Mouse (Mus musculus) gastrocnemius, adult 2 months (tissue): Measurements from ENCODE around the gene Scel. TPM values are rescaled to one million over a fixed set of nuclear protein-coding genes. Genes with fewer than 3 reads are reported as not detected.

Experiments
- DNase-seq: peaks from one replicate; pipeline ENCODE4 v3.0.0; 2022
- H3K27ac ChIP-seq: fragments of 200-600 bp; 2 replicates; pipeline ENCODE4 v1.8.1; 2022; ENCODE audit warnings: mild to moderate bottlenecking
- H3K4me3 ChIP-seq: fragments of 200-600 bp; 2 replicates; pipeline ENCODE4 v1.8.1; 2022; ENCODE audit warnings: mild to moderate bottlenecking, moderate library complexity
- CTCF ChIP-seq: fragments of 200-600 bp; IDR thresholded peaks from 2 replicates; pipeline ENCODE4 v1.8.1; 2022; ENCODE audit warnings: antibody characterized with exemption, mild to moderate bottlenecking, moderate library complexity
- intact Hi-C: fragments of 180-260 bp; cut with DNase I; formaldehyde crosslinking; loops from one replicate; pipeline ENCODE4 v1.15.1; 2025
- total RNA-seq, 2 experiments: library from RNA; stranded (reverse); gene quantifications; 2 replicates each; pipeline ENCODE4 v1.2.3; 2021

Scel gene
- total RNA-seq, 2 experiments from 2014 or later, result 0.10 to 0.20 TPM

DNA sequence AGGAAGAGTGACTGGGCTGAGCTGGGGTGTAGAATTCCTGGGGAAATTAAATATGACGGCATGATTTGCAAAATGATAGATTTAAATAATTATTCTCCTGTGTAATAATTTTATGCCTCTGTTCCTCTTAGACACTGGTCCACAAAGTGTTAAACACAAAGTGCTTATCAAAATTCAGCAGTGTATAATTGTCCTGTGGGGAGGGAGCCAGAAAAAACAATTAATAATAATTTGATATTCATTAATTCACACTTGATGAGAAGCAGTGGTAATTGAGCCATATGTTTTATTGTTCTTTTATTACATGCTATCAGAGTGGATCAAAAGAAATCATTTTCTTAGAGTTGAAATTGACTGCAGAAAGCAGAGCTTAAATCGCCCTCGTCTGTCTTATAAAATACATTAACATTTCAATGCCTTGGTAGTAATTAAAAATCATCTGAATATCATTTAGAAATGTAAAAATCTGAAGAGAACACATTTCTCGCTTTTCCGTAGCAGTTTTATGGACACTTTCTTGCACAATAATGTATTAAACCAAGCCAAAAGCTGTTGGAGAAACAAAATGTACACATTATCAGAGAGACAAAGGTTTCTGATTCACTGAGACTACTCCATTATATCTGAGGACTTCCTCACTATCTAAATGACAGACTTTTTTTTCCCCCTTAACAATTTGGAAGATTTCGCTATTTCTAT is 100.6 kb downstream of the Scel start:
- intact Hi-C loops, result no loop called here
- TF ChIP-seq CTCF, result no peak
- Histone ChIP-seq H3K27ac (no peak overlapping the region), H3K4me3 (no peak overlapping the region)
- DNase-seq, result no peak

DNA sequence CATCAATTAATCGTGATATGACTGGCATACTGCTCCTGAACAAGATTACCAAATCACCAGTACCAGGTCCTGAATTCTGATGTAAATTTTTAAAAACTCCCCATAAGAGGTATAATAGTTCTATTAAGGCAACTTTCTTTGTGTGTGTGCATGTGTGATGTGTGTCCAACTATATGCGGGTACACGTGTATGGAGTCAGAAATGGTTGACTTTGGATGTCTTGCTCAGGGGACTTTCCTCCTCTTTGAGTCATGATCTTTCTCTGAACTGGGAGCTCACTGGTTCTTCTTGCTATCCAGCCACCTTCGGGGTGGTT is 101.1 kb downstream of the Scel start:
- no peak for TF ChIP-seq CTCF
- intact Hi-C loops, result no loop called here

DNA sequence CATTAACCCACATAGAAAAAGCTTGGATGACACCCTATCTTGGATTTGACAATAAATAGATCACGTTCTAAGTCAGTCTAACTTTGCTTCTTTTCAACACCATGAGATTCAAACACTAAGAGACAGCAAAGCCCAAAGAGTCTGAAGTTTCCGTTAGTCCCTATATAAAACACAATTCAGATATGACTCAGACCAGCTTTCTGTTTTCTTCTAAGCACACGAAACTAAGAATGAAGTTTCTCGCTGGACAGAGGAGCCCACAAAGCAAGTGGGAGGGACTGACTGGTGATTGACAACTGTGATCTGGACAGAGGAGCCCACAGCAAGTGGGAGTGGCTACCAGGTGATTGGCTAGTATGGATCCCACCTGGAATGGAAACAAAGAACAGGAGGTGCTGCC is 106.6 kb downstream of the Scel start:
- intact Hi-C loops, result no loop called here
- Histone ChIP-seq H3K27ac (no peak overlapping the region), H3K4me3 (no peak overlapping the region)
- DNase-seq, result no peak
- no peak for TF ChIP-seq CTCF

More for the DNA sequence above, 101.1 kb downstream of the Scel start:
- H3K27ac ChIP-seq, result no peak overlapping the region
- DNase-seq, result no peak
- H3K4me3 ChIP-seq, result no peak overlapping the region

DNA sequence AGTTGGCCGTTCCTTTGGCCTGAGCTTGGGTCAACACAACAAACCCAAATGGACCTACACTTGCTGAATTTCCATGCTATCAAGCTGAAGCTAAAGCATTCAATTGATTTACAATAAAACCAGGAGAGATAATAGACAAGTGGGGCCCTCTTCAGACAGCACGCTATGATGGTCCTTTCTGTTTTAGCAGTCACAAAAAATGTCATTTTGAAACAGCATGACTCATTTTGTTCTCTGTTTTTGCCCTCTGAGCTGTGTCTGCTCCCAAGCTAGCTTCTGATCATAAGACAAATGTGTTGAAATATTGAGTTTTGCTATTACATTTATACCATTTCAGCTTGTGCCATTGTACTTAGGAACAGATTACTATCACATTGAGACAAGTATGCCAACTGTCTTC is 108.1 kb downstream of the Scel start:
- TF ChIP-seq CTCF, result no peak
- no peak for DNase-seq
- Histone ChIP-seq H3K27ac (no peak overlapping the region), H3K4me3 (no peak overlapping the region)
- intact Hi-C loops, result no loop called here

DNA sequence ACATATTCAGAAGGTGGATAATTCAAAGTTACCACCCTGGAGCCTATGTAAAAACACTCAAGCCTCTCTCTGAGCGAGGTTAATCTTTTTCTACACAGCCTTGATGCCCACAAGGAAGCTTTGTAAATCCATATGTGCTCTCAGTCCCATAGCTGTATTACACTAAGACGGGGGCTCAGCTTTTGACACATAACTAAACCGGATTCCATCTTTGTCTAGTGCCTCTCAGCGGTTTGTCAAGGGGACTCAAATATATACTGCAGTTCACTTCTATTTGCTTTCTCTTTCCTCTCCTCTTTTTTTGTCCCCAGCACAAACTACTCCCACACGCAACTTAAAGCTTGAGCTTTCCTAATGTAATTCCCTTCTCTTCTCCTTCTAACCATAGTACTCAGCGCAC is 113.0 kb downstream of the Scel start:
- no peak for DNase-seq
- TF ChIP-seq CTCF, result no peak
- intact Hi-C loops, result no loop called here
- Histone ChIP-seq H3K4me3 (no peak overlapping the region), H3K27ac (no peak overlapping the region)

DNA sequence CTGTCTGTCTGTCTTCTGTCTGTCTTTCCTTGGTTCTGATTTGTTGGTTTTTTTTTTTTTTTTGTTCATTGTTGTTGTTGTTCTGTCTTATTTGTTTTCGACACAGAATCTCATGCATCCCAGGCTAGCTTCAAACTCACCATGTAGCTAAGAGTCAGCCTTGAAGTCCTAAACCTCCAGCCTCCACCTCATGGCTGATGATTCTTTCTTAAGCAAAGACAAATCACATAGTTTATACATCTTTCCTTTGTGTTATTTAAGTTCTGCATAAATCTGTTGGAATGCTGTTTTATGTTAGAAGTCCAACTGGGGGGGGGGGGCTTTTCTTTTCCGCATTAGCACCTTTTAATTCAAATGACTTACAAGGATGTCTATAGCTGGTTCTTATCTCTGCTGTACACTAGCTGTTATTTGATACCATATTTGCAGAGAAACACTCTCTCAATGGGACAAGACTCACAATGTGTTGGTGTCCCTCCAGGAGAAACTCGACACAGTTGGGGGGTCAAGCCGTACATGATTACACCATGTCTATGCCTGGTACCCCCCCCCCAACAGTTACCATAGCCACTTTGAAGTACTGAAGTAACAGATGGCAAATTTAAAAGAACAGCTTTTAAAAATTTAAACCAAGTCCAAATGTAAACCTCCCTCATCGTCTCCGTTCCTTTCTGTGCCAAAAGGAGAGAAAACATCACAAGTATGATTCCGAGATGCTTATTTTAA is 116.7 kb downstream of the Scel start:
- no peak overlapping the region for H3K4me3 ChIP-seq
- TF ChIP-seq CTCF, result no peak
- DNase-seq, result no peak
- intact Hi-C loops, result no loop called here
- no peak overlapping the region for H3K27ac ChIP-seq

DNA sequence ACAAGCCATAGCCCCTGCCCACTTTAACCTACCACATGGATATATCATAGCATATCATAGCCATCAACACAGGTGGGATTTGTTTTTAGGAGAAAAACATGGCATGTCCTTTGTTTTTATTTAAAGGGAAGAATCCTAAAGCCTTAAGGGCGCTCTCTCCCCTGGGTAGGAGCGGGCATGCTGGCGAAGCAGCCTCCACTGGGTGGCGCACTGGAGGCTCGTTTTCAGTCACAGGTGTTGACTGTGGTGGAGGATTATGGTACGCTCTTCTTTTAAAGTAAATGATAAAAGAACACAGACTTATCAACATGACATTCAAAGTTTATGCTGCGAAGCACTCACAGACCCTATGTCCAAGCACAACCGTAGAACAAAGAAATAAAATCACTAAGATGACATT is 117.4 kb downstream of the Scel start:
- Histone ChIP-seq H3K4me3 (no peak overlapping the region), H3K27ac (no peak overlapping the region)
- intact Hi-C loops, result no loop called here
- DNase-seq, result no peak
- no peak for TF ChIP-seq CTCF

DNA sequence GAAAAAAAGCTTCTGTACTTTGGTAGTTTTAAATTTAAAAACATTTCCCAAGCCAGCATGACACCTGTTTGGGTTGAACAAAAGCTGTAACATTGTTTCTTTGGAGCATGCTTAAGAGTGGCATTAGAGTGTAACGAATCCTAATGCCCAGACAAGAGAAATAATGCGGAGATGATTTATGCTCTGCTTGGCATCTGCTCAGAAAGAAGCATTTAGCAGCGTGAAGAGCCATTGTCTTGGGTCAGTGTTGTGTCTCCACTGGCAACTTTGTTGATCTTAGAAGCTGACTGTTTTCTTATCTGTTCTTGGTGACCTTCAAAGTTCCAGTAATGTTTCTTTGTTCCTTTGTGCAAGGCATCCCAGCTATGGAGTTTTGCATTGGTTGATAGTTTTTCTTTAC is 130.8 kb downstream of the Scel start:
- no peak for TF ChIP-seq CTCF
- intact Hi-C loops, result no loop called here
- Histone ChIP-seq H3K4me3 (no peak overlapping the region), H3K27ac (no peak overlapping the region)
- no peak for DNase-seq

DNA sequence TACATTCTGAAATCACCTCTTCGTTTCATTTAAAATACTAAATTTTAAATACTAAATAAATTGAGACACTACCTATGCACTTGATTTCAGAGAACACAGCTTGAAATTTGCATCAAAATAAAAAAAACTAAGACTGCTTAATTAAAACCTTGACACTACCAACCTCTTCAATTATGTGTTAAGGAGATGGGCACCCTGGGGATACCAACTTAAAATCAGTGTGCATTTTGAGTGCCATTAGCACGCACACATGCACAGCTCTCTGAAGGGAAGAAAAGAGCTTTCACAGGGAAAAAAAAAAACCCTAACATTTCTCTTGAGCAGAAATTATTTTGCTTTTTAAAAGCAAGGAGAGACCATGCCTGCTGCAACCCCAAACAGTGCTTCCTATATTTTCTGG is 134.8 kb downstream of the Scel start:
- Histone ChIP-seq H3K4me3 (no peak overlapping the region), H3K27ac (no peak overlapping the region)
- intact Hi-C loops, result no loop called here
- no peak for TF ChIP-seq CTCF
- DNase-seq, result no peak

DNA sequence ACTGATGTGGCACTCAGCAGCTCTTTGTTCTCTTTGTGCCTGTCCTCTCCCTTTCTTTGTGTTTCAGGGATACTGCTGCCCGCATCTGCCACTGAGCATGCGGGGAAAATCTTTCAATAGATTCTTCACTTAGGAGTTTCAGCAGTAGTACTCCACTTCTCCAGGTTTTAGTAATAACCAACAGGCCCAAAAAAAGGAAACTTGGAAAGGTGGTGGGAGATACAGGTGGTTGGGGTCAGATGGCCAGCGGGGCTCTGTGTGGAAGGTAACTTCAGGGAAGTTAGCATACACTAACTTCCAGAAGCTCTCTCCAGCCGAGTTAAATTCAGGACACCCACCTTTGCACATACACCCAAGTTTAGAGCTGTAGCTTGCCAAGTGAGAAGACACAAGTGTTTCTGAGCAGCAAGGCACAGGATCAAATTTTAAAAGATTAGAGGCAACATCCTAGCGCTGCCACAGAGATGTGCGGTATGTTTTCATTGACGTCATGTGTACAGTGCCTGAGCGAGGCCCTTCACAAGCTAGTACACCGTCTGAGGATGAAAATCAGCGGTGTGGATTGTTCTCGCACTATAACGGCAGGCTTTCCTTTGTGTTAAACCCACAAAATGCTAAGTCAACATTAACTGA is 135.6 kb downstream of the Scel start:
- TF ChIP-seq CTCF, result no peak
- Histone ChIP-seq H3K27ac (no peak overlapping the region), H3K4me3 (no peak overlapping the region)
- DNase-seq, result no peak
- intact Hi-C loops, result no loop called here

DNA sequence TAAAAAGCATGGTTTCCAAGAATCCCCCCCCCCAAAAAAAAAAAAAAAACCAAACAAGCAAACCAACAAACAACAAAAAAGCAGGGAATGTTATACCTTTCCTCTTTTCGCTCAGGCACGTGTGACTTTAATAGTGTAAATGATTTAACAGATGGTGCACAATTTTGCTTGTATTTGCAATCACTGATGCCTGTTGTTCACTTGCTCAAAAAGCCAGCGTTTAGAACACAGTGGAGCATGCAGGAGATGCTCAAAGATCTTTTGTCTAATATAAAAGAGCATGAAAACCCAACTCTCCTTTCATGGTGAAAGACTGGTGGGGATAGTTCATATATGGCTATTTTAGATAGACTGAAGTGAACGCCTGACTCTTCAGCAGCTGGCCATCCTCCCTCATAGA is 136.2 kb downstream of the Scel start:
- no peak for TF ChIP-seq CTCF
- intact Hi-C loops, result no loop called here
- Histone ChIP-seq H3K4me3 (no peak overlapping the region), H3K27ac (no peak overlapping the region)
- no peak for DNase-seq

DNA sequence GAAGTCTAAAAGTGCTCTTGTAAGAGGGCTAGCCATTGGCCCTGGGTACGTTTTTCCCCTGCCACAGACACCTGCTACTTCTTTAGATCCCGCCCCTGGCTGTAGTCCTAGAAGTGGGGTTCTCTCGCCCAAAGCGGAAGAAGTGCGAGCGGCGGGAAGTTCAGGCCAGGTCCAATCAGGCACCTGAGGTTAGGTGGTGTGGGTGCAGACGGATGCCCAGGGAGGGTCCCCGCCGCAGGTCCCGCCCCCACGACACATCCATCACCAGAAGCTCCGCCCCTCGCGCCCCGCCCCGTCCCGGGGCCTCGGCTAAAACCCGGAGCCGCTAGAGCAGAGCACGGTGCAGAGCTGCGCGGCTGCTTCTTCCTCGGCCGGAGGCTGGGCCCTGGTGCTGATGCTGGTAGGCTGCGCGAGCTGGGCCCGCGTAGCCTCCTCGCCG is 136.8 kb downstream of the Scel start, which contains the start of gene Slain1:
Gene Slain1 (plus strand): TSS at position 333 of the 439 bp plus-strand sequence.
- DNase-seq, result peak; percentile 21
- no peak for TF ChIP-seq CTCF
- H3K27ac ChIP-seq, result no peak within 1 kb of the TSS
- intact Hi-C loops, result no loop called here
- peak within 1 kb of the TSS; percentile 77 for H3K4me3 ChIP-seq

DNA sequence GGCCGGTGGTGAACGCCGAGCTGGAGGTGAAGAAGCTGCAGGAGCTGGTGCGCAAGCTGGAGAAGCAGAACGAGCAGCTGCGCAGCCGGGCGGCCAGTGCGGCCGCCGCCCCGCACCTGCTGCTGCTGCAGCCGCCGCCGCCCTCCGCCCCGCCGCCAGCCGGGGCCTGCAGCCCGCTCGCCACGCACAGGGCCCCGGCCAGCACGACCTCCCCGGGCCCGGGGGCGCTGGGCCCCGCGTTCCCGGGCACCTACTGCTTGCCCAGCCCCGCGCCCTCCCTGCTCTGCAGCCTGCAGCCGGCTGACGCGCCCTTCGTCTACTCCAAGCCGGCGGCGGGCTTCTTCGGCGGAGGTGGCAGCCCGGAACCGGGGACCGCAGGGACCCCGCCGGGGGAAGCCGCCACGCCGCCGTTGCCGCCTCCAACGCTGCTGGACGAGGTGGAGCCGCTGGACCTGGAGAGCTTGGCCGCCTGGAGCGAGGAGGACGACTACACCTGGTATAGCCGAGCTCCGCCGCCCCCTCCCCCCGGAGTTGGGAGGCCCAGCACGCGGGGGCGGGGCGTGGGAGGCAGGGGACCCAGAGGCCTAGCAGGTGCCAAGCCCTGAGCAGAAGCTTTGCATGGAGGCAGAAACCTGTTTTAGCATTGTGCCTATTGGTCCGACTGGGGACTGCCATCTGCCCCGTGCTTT is 137.4 kb downstream of the Scel start:
- Histone ChIP-seq H3K27ac (no peak overlapping the region), H3K4me3 (peak overlapping the region; percentile 77)
- DNase-seq, result peak; percentile 20
- no peak for TF ChIP-seq CTCF
- intact Hi-C loops, result no loop called here
